Mouse (Mus musculus): ENCODE results near the gene Rnf146. TPM values are rescaled to one million over a fixed set of nuclear protein-coding genes. Genes with fewer than 3 reads are reported as not detected.

The Rnf146 gene
- total and polyA plus RNA-seq, 2 experiments from 2014 or later, result 45.2 to 62.6 TPM

- H3K4me2 ChIP-seq (ENCODE audit: low read depth, low read length, poor library complexity, severe bottlenecking), result peak overlapping the region; percentile 66
- H3K27ac ChIP-seq (ENCODE audit: low read depth, low read length), result peak overlapping the region; percentile 99
- ATAC-seq (ENCODE audit: low FRiP score) (peak; percentile 95), DNase-seq (ENCODE audit: low spot score) (peak; percentile 88)
- H3K4me1 ChIP-seq (ENCODE audit: insufficient read depth, low read length), result peaks cover 10% of the 10 kb centered on the region; the same call in 1 of the 2 replicates
- no peaks in the 10 kb centered on the region for H3K36me3 ChIP-seq (ENCODE audit: insufficient read depth, low read length)
- H3K27me3 ChIP-seq (ENCODE audit: insufficient read depth, low read length), result no peaks in the 10 kb centered on the region
- peak overlapping the region; percentile 97 for H3K9ac ChIP-seq (replicated peaks; ENCODE audit: low read length, poor library complexity, severe bottlenecking)
- TF ChIP-seq CTCF (IDR thresholded peaks at IDR 0.05), result no peak
- peak overlapping the region; percentile 89 for H3K4me3 ChIP-seq (ENCODE audit: low read depth, low read length)
- WGBS, result under 1% methylated on average over 74 of the region's 100 CpGs
- no peaks in the 10 kb centered on the region for H3K9me3 ChIP-seq (ENCODE audit: low read length)
Observed at GRCm38 (mm10) chr10:29361464-29362196, 612 bp downstream of the Rnf146 start.

- Histone ChIP-seq H3K27ac (ENCODE audit: low read depth, low read length) (peak overlapping the region; percentile 99), H3K9ac (replicated peaks; ENCODE audit: low read length, poor library complexity, severe bottlenecking) (peak overlapping the region; percentile 97), H3K36me3 (ENCODE audit: insufficient read depth, low read length) (no peaks in the 10 kb centered on the region), H3K4me3 (ENCODE audit: low read depth, low read length) (peak overlapping the region; percentile 89), H3K27me3 (ENCODE audit: insufficient read depth, low read length) (no peaks in the 10 kb centered on the region), H3K9me3 (ENCODE audit: low read length) (no peaks in the 10 kb centered on the region), H3K4me2 (ENCODE audit: low read depth, low read length, poor library complexity, severe bottlenecking) (peak overlapping the region; percentile 66), H3K4me1 (ENCODE audit: insufficient read depth, low read length) (peaks cover 10% of the 10 kb centered on the region; the same call in 1 of the 2 replicates)
- DNase-seq (ENCODE audit: low spot score) (peak; percentile 27), ATAC-seq (ENCODE audit: low FRiP score) (peak; percentile 0; the same call in 1 of the 2 replicates)
- 1% methylated on average over 6 of the region's 6 CpGs for WGBS
- no peak for TF ChIP-seq CTCF (IDR thresholded peaks at IDR 0.05)
Observed at GRCm38 (mm10) chr10:29361095-29361463, 1.2 kb downstream of the Rnf146 start.

GRCm38 (mm10) chr10:29354183-29354582 is 8.1 kb downstream of the Rnf146 start:
- Histone ChIP-seq H3K27me3 (ENCODE audit: insufficient read depth, low read length) (no peaks in the 10 kb centered on the region), H3K27ac (ENCODE audit: low read depth, low read length) (no peak overlapping the region), H3K4me2 (ENCODE audit: low read depth, low read length, poor library complexity, severe bottlenecking) (no peak overlapping the region), H3K4me1 (ENCODE audit: insufficient read depth, low read length) (no peaks in the 10 kb centered on the region; the same call in 1 of the 2 replicates), H3K9ac (replicated peaks; ENCODE audit: low read length, poor library complexity, severe bottlenecking) (no peak overlapping the region), H3K9me3 (ENCODE audit: low read length) (no peaks in the 10 kb centered on the region), H3K36me3 (ENCODE audit: insufficient read depth, low read length) (peaks cover 5% of the 10 kb centered on the region; the same call in 1 of the 2 replicates), H3K4me3 (ENCODE audit: low read depth, low read length) (no peak overlapping the region)
- 41% methylated on average over 7 of the region's 7 CpGs for WGBS
- TF ChIP-seq CTCF (IDR thresholded peaks at IDR 0.05), result no peak
- DNase-seq (ENCODE audit: low spot score) (peak; percentile 30), ATAC-seq (ENCODE audit: low FRiP score) (no peak)

- Histone ChIP-seq H3K4me1 (ENCODE audit: insufficient read depth, low read length) (no peaks in the 10 kb centered on the region; the same call in 1 of the 2 replicates), H3K9me3 (ENCODE audit: low read length) (no peaks in the 10 kb centered on the region), H3K27me3 (ENCODE audit: insufficient read depth, low read length) (no peaks in the 10 kb centered on the region), H3K4me3 (ENCODE audit: low read depth, low read length) (no peak overlapping the region), H3K4me2 (ENCODE audit: low read depth, low read length, poor library complexity, severe bottlenecking) (no peak overlapping the region), H3K27ac (ENCODE audit: low read depth, low read length) (no peak overlapping the region), H3K9ac (replicated peaks; ENCODE audit: low read length, poor library complexity, severe bottlenecking) (no peak overlapping the region), H3K36me3 (ENCODE audit: insufficient read depth, low read length) (peaks cover 5% of the 10 kb centered on the region; the same call in 1 of the 2 replicates)
- ATAC-seq (ENCODE audit: low FRiP score), result no peak
- TF ChIP-seq CTCF (IDR thresholded peaks at IDR 0.05), result no peak
- no peak for DNase-seq (ENCODE audit: low spot score)
- WGBS, result 65% methylated on average over 3 of the region's 3 CpGs
Observed at GRCm38 (mm10) chr10:29352575-29352974, 9.7 kb downstream of the Rnf146 start.

- no peaks in the 10 kb centered on the region for H3K27me3 ChIP-seq (ENCODE audit: insufficient read depth, low read length)
- no peak for TF ChIP-seq CTCF (IDR thresholded peaks at IDR 0.05)
- no peak for DNase-seq (ENCODE audit: low spot score)
- no peak overlapping the region for H3K4me3 ChIP-seq (ENCODE audit: low read depth, low read length)
- H3K4me2 ChIP-seq (ENCODE audit: low read depth, low read length, poor library complexity, severe bottlenecking), result no peak overlapping the region
- H3K9ac ChIP-seq (replicated peaks; ENCODE audit: low read length, poor library complexity, severe bottlenecking), result no peak overlapping the region
- H3K27ac ChIP-seq (ENCODE audit: low read depth, low read length), result no peak overlapping the region
- ATAC-seq (ENCODE audit: low FRiP score), result no peak
- no peaks in the 10 kb centered on the region for H3K9me3 ChIP-seq (ENCODE audit: low read length)
- 97% methylated on average over 2 of the region's 2 CpGs for WGBS
- H3K4me1 ChIP-seq (ENCODE audit: insufficient read depth, low read length), result no peaks in the 10 kb centered on the region; the same call in 1 of the 2 replicates
- H3K36me3 ChIP-seq (ENCODE audit: insufficient read depth, low read length), result peaks cover 10% of the 10 kb centered on the region
Observed at GRCm38 (mm10) chr10:29351420-29351819, 10.8 kb downstream of the Rnf146 start.

GRCm38 (mm10) chr10:29346638-29347037 is 15.6 kb downstream of the Rnf146 start:
- Histone ChIP-seq H3K27ac (ENCODE audit: low read depth, low read length) (no peak overlapping the region), H3K9ac (replicated peaks; ENCODE audit: low read length, poor library complexity, severe bottlenecking) (no peak overlapping the region), H3K4me1 (ENCODE audit: insufficient read depth, low read length) (no peaks in the 10 kb centered on the region), H3K4me2 (ENCODE audit: low read depth, low read length, poor library complexity, severe bottlenecking) (no peak overlapping the region), H3K27me3 (ENCODE audit: insufficient read depth, low read length) (no peaks in the 10 kb centered on the region), H3K4me3 (ENCODE audit: low read depth, low read length) (no peak overlapping the region), H3K9me3 (ENCODE audit: low read length) (no peaks in the 10 kb centered on the region), H3K36me3 (ENCODE audit: insufficient read depth, low read length) (peaks cover 11% of the 10 kb centered on the region)
- ATAC-seq (ENCODE audit: low FRiP score) (no peak), DNase-seq (ENCODE audit: low spot score) (no peak)
- WGBS, result 95% methylated on average over 7 of the region's 7 CpGs
- no peak for TF ChIP-seq CTCF (IDR thresholded peaks at IDR 0.05)

Data from midbrain, postnatal 0 days (tissue).